Mouse (Mus musculus): ENCODE measurements around the gene Lsp1. TPM values are rescaled to one million over a fixed set of nuclear protein-coding genes. Genes with fewer than 3 reads are reported as not detected.

Lsp1 gene
- polyA plus RNA-seq, 1 experiment from 2014 or later: 92.8 TPM

DNA sequence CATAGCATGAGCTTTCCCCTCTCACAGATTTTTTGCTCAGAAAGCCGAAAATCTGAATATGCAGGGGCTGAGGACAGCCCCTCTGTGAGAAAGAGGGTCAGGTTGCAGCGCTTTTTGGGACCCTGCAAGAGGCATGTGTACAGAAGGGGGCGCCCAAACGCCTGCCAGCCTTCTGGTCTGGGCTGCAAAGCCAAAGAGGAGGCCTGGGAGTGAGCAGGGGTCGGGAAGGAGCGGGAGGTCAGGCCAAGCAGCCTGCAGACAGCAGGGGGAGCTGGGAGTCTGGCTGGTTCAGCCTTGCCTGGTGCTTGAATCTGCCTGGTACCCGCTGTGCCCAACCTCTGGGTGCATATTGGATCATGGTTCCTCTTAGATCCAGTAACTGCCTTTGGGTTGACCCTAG lies 32.4 kb upstream of the Lsp1 start:
- H3K4me1 ChIP-seq (ENCODE audit: control insufficient read depth, insufficient read depth, low read length): peaks cover 12% of the 10 kb centered on the region; the same call in 1 of the 2 replicates
- no peak overlapping the region for H3K4me3 ChIP-seq (ENCODE audit: low read length)
- no peak overlapping the region for H3K4me2 ChIP-seq (replicated peaks; ENCODE audit: low read depth, low read length)
- H3K9me3 ChIP-seq (ENCODE audit: control insufficient read depth, low read length): no peaks in the 10 kb centered on the region
- H3K27me3 ChIP-seq (ENCODE audit: control insufficient read depth, insufficient read depth, low read length): no peaks in the 10 kb centered on the region
- no peak overlapping the region for H3K27ac ChIP-seq (ENCODE audit: low read depth, low read length)
- H3K36me3 ChIP-seq (ENCODE audit: control insufficient read depth, insufficient read depth, low read length): no peaks in the 10 kb centered on the region
- no peak overlapping the region for H3K9ac ChIP-seq (ENCODE audit: low read depth, low read length)
- 6% methylated on average over 7 of the region's 7 CpGs for WGBS
- ATAC-seq (ENCODE audit: low FRiP score, low TSS enrichment): peak; percentile 44; the same call in 1 of the 2 replicates

DNA sequence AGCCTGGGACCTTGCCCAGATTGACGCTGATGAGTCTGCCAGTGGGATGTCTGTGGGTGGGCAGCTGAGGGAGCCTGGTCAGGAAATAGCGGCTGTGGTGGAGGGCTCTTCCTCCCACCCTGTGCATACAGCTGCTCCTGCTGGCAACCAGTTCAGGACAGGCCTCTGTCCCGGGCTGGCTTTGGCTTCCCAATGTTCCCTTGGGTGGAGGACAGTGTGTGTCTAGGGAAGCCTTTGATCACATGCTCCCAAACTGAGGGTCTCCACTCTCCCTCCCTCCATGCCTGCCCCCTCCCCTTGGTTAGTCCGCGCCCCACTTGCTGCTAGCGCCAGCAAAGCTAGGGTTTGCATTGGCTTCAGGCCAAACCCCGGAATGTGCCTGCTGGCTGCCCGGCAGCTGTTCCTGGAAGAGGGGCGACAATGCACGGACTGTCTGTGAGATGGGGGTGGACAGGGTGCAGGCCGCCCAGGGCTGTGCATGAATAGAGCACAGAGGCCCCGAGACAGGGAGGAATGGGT lies 30.4 kb upstream of the Lsp1 start:
- ATAC-seq (ENCODE audit: low FRiP score, low TSS enrichment): no peak

DNA sequence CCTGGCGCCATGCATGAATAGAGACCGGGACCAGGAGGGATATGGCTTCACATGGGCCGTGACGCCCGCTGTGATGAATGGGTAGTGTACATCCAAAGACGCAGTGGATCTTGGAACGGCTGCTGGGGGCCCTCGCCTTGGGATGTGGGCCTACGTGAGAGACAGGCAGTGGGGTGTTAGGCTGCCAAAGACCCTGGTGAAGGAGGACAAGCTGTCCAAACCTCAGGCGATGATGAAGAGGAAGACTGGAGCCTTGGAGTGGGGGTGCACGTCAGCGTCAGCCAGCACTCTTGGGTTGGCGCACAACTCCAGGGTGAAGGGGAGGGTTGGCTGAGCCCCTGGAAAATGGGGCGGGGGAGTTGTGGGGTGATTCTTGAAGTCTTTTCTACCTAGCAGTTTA lies 29.5 kb upstream of the Lsp1 start:
- Histone ChIP-seq H3K9me3 (ENCODE audit: control insufficient read depth, low read length) (no peaks in the 10 kb centered on the region), H3K4me1 (ENCODE audit: control insufficient read depth, insufficient read depth, low read length) (peaks cover 22% of the 10 kb centered on the region), H3K27me3 (ENCODE audit: control insufficient read depth, insufficient read depth, low read length) (no peaks in the 10 kb centered on the region), H3K9ac (ENCODE audit: low read depth, low read length) (no peak overlapping the region), H3K4me2 (replicated peaks; ENCODE audit: low read depth, low read length) (no peak overlapping the region), H3K36me3 (ENCODE audit: control insufficient read depth, insufficient read depth, low read length) (no peaks in the 10 kb centered on the region), H3K27ac (ENCODE audit: low read depth, low read length) (no peak overlapping the region), H3K4me3 (ENCODE audit: low read length) (no peak overlapping the region)
- WGBS: 84% methylated on average over 14 of the region's 14 CpGs
- ATAC-seq (ENCODE audit: low FRiP score, low TSS enrichment): no peak

More for the DNA sequence above, 30.4 kb upstream of the Lsp1 start:
- no peaks in the 10 kb centered on the region for H3K36me3 ChIP-seq (ENCODE audit: control insufficient read depth, insufficient read depth, low read length)
- no peak overlapping the region for H3K9ac ChIP-seq (ENCODE audit: low read depth, low read length)
- no peak overlapping the region for H3K27ac ChIP-seq (ENCODE audit: low read depth, low read length)
- H3K9me3 ChIP-seq (ENCODE audit: control insufficient read depth, low read length): no peaks in the 10 kb centered on the region
- peaks cover 19% of the 10 kb centered on the region for H3K4me1 ChIP-seq (ENCODE audit: control insufficient read depth, insufficient read depth, low read length)
- no peaks in the 10 kb centered on the region for H3K27me3 ChIP-seq (ENCODE audit: control insufficient read depth, insufficient read depth, low read length)
- WGBS: 48% methylated on average over 12 of the region's 12 CpGs
- no peak overlapping the region for H3K4me3 ChIP-seq (ENCODE audit: low read length)
- no peak overlapping the region for H3K4me2 ChIP-seq (replicated peaks; ENCODE audit: low read depth, low read length)

DNA sequence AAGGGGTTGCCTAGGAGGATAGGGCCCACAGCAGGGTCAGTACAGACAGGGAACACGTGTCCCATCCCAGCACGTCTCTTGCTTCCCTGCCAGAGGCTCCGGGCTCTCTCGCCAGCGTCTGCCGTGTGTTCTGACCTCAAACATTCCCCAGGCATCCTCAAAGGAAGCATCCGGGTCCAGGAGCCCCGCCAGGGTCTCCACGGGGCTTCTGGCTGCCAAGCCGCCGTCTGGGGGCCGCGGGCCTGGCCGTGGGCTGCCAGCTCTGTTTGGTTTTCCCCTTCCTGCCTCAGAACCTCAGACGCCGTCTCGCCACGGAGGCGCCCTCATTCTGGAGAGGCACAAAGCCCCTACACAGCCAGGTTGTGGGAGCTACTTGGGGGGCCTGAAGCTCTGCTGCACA lies 27.0 kb upstream of the Lsp1 start:
- Histone ChIP-seq H3K36me3 (ENCODE audit: control insufficient read depth, insufficient read depth, low read length) (no peaks in the 10 kb centered on the region), H3K27ac (ENCODE audit: low read depth, low read length) (peak overlapping the region; percentile 7; the same call in 1 of the 2 replicates), H3K4me1 (ENCODE audit: control insufficient read depth, insufficient read depth, low read length) (peaks cover 22% of the 10 kb centered on the region), H3K4me3 (ENCODE audit: low read length) (no peak overlapping the region), H3K9me3 (ENCODE audit: control insufficient read depth, low read length) (no peaks in the 10 kb centered on the region), H3K4me2 (replicated peaks; ENCODE audit: low read depth, low read length) (no peak overlapping the region), H3K9ac (ENCODE audit: low read depth, low read length) (no peak overlapping the region; the same call in 1 of the 2 replicates), H3K27me3 (ENCODE audit: control insufficient read depth, insufficient read depth, low read length) (no peaks in the 10 kb centered on the region)
- 42% methylated on average over 19 of the region's 19 CpGs for WGBS
- no peak for ATAC-seq (ENCODE audit: low FRiP score, low TSS enrichment)

DNA sequence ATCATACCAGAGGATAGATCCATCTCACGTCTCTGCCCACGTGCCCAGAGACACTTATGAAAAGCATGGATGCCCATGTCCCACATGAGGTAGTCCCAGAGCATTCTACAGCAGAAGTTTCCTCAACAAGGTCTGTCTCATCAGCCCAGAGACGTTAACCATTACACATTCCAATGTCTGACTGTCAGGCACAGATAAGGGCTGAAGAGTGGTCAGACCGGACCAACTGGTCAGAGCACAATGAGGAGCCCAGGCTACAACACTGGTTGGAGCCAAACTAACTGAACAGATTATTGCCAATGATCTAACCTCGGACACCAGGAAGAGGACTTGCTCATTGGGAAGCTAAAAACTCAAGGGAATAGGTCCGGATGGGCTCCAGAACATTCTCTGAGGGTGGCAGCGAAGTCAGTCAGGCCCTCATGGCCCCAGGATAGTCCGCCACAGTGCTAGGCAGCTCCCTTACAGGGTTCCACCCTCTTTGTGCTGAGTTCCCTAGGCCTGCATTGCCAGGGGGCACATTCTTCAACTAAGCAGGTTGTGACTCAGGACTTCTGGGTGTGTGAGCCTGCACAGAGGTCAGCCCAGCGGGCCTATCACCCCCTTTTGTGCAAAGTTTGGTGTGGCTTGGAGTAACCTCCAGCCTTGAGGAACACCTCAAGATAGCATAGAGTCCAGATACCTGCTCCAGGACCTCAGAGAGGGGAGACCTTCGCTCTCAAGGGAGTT lies 26.3 kb upstream of the Lsp1 start, which contains the start of gene Syt8:
Gene Syt8, plus strand, starts transcription at position 714 of the 729 bp plus-strand sequence.
- no peaks in the 10 kb centered on the region for H3K36me3 ChIP-seq (ENCODE audit: control insufficient read depth, insufficient read depth, low read length)
- no peak within 1 kb of the TSS; the same call in 1 of the 2 replicates for H3K9ac ChIP-seq (ENCODE audit: low read depth, low read length)
- H3K4me2 ChIP-seq (replicated peaks; ENCODE audit: low read depth, low read length): no peak within 1 kb of the TSS
- peak within 1 kb of the TSS; percentile 7; the same call in 1 of the 2 replicates for H3K27ac ChIP-seq (ENCODE audit: low read depth, low read length)
- H3K4me1 ChIP-seq (ENCODE audit: control insufficient read depth, insufficient read depth, low read length): peaks cover 22% of the 10 kb centered on the region
- no peaks in the 10 kb centered on the region for H3K27me3 ChIP-seq (ENCODE audit: control insufficient read depth, insufficient read depth, low read length)
- WGBS: 80% methylated on average over 10 of the region's 10 CpGs
- ATAC-seq (ENCODE audit: low FRiP score, low TSS enrichment): no peak; the same call in 1 of the 2 replicates
- no peak within 1 kb of the TSS for H3K4me3 ChIP-seq (ENCODE audit: low read length)
- H3K9me3 ChIP-seq (ENCODE audit: control insufficient read depth, low read length): no peaks in the 10 kb centered on the region

DNA sequence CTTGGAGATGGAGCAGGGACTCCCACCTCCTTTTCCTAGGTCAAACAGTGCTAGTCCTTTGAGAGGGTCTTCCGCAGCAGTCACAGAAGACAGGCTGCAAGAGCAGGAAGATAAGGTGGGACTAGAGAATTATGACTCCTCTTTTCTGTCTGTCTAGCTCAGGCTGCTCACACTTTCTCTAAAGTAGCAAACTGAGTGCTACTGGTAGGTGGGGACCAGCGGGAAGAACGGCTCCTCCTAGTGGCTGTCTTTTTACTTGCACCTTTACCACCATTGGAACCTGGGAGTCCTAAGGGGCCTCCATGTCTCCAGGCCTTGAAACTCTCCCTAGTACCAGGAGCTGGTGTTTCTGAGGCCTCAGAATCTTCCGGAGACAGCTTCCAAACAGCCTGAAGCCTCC lies 25.1 kb upstream of the Lsp1 start:
- Histone ChIP-seq H3K9ac (ENCODE audit: low read depth, low read length) (no peak overlapping the region), H3K4me1 (ENCODE audit: control insufficient read depth, insufficient read depth, low read length) (peaks cover 18% of the 10 kb centered on the region), H3K27ac (ENCODE audit: low read depth, low read length) (no peak overlapping the region), H3K9me3 (ENCODE audit: control insufficient read depth, low read length) (no peaks in the 10 kb centered on the region), H3K4me2 (replicated peaks; ENCODE audit: low read depth, low read length) (no peak overlapping the region), H3K36me3 (ENCODE audit: control insufficient read depth, insufficient read depth, low read length) (no peaks in the 10 kb centered on the region), H3K4me3 (ENCODE audit: low read length) (no peak overlapping the region), H3K27me3 (ENCODE audit: control insufficient read depth, insufficient read depth, low read length) (no peaks in the 10 kb centered on the region)
- 19% methylated on average over 4 of the region's 4 CpGs for WGBS
- ATAC-seq (ENCODE audit: low FRiP score, low TSS enrichment): peak; percentile 16; the same call in 1 of the 2 replicates

DNA sequence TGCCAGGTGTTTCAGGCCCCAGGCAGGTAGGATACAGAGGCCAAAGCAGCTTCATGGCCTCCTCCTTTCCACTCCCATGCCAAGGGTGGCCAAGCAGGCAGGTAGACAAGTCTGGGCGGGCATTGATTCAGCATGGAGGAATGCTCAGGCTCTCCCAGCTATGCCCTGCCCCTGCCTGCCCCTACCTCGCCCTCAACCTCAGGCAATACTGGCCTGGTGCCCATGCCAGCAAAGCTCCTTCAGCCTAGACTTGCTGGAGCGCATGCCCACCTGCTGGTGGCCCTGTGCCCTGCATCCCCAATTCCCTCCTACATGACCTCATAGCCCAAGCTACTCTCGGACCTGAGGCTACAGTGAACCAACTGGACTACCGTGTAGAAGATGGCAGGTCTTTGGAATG lies 23.3 kb upstream of the Lsp1 start:
- H3K9ac ChIP-seq (ENCODE audit: low read depth, low read length): no peak overlapping the region
- H3K27me3 ChIP-seq (ENCODE audit: control insufficient read depth, insufficient read depth, low read length): no peaks in the 10 kb centered on the region
- peaks cover 28% of the 10 kb centered on the region for H3K4me1 ChIP-seq (ENCODE audit: control insufficient read depth, insufficient read depth, low read length)
- ATAC-seq (ENCODE audit: low FRiP score, low TSS enrichment): no peak
- no peaks in the 10 kb centered on the region for H3K36me3 ChIP-seq (ENCODE audit: control insufficient read depth, insufficient read depth, low read length)
- no peaks in the 10 kb centered on the region for H3K9me3 ChIP-seq (ENCODE audit: control insufficient read depth, low read length)
- H3K4me3 ChIP-seq (ENCODE audit: low read length): no peak overlapping the region
- no peak overlapping the region for H3K27ac ChIP-seq (ENCODE audit: low read depth, low read length)
- H3K4me2 ChIP-seq (replicated peaks; ENCODE audit: low read depth, low read length): no peak overlapping the region
- 87% methylated on average over 5 of the region's 5 CpGs for WGBS

DNA sequence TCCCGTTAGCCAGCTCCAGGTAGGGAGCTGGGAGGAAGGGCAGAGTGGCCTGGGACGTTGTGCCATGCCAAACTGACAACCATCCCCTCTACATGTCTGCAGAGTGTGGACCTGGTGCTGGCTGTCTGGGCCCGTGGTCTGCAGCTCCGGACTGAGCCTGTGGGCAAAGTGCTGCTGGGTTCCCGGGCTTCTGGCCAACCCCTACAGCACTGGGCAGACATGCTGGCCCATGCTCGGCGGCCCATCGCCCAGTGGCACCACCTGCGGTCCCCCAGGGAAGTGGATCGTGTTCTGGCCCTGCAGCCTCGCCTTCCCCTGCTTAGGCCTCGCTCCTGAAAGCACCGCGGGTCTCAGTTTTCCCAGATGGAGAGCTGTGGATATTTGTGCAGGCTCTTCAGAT lies 20.6 kb upstream of the Lsp1 start:
- Histone ChIP-seq H3K27ac (ENCODE audit: low read depth, low read length) (no peak overlapping the region), H3K4me1 (ENCODE audit: control insufficient read depth, insufficient read depth, low read length) (peaks cover 25% of the 10 kb centered on the region), H3K4me3 (ENCODE audit: low read length) (no peak overlapping the region), H3K27me3 (ENCODE audit: control insufficient read depth, insufficient read depth, low read length) (no peaks in the 10 kb centered on the region), H3K9me3 (ENCODE audit: control insufficient read depth, low read length) (no peaks in the 10 kb centered on the region), H3K9ac (ENCODE audit: low read depth, low read length) (no peak overlapping the region), H3K36me3 (ENCODE audit: control insufficient read depth, insufficient read depth, low read length) (no peaks in the 10 kb centered on the region), H3K4me2 (replicated peaks; ENCODE audit: low read depth, low read length) (no peak overlapping the region)
- ATAC-seq (ENCODE audit: low FRiP score, low TSS enrichment): no peak
- 90% methylated on average over 14 of the region's 14 CpGs for WGBS

DNA sequence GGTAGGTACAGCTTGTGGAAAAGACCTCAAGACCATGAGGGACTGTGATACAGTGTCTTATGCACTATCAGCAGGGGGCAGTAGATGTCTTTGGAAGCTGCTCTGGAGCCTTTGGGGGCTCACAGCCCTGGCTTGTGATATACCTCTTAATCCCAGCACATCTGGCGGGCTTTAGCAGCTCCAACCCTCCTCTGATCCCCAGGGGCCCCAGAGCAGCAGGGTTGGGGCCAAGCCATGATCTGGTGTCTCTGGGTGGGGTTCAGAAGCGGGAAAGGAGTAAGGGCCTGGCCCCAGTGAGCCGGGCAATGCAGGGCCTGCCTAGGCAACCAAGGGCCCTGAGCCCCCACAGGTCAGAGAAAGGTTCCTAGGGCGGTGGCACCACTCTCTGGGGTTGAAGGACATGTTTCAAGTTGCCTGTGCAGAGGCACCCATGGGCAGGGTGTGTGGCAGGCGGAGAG lies 19.9 kb upstream of the Lsp1 start:
- peak; percentile 86 for ATAC-seq (ENCODE audit: low FRiP score, low TSS enrichment)
- Histone ChIP-seq H3K4me1 (ENCODE audit: control insufficient read depth, insufficient read depth, low read length) (peaks cover 21% of the 10 kb centered on the region), H3K9me3 (ENCODE audit: control insufficient read depth, low read length) (no peaks in the 10 kb centered on the region), H3K4me2 (replicated peaks; ENCODE audit: low read depth, low read length) (no peak overlapping the region), H3K4me3 (ENCODE audit: low read length) (no peak overlapping the region), H3K27ac (ENCODE audit: low read depth, low read length) (peak overlapping the region; percentile 42; the same call in 1 of the 2 replicates), H3K9ac (ENCODE audit: low read depth, low read length) (peak overlapping the region; percentile 42; the same call in 1 of the 2 replicates), H3K36me3 (ENCODE audit: control insufficient read depth, insufficient read depth, low read length) (no peaks in the 10 kb centered on the region), H3K27me3 (ENCODE audit: control insufficient read depth, insufficient read depth, low read length) (no peaks in the 10 kb centered on the region)
- 48% methylated on average over 5 of the region's 5 CpGs for WGBS
